Mouse (Mus musculus): ENCODE data around the gene Usp12.

The Usp12 gene

DNA sequence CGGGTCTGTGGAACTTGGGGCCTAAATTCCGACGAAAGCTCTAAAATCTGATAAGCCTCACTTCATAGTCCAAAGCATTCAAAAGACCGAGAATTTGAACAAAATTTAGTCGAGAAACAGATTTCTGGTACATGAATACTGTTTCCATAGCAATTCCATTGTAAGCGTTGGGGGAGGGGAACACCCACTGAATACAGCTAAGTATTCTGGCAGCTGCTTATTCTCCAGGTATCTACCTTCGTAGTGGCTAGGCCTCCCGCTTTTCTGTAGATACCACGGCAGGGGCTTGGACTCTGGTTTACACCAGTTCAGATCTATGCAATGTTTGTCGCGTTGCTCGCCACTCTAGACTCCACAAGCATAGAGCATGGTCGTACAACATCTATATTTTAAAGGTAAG, 922 bp upstream of the Usp12 start:
- in situ Hi-C loops (cut with MboI) = no loop called here

DNA sequence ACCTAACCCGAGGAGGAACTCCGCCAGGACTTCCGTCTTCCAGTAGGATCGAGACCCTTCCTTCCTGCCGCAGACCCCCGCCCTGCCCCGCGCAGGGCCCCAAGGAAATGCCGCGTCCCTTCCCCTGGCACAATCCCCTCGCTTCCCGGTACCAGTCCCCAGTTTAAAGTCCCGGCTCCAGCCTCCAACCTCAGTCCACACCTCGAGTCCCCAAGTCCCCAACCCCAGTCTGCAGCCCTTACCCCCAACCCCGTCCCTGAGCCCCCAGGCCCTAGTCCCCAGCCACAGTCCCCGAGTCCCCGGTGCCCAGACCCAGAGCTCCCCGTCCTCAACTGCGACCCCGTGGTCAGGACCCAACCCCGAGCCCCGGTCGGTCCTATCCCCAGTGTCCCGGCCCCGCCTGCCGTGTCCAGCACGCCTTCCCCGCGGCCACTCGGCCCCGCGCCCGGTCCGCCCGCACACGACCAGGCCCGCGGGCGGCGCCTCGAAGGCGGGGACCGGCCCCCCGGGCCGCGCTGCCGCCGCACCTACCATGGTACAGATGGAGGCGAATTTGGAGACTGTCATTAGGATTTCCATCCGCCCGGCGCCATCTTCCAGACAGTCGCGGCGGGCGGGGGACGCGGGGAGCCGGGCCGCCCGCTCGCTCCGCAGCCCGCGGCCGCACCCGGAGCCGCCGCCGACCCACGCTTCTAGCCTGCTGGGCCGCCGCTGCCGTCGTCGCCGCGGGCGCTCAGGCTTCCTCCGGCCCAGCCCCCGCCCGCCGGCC, 538 bp downstream of the Usp12 start:
- in situ Hi-C loops (cut with MboI) = no loop called here

DNA sequence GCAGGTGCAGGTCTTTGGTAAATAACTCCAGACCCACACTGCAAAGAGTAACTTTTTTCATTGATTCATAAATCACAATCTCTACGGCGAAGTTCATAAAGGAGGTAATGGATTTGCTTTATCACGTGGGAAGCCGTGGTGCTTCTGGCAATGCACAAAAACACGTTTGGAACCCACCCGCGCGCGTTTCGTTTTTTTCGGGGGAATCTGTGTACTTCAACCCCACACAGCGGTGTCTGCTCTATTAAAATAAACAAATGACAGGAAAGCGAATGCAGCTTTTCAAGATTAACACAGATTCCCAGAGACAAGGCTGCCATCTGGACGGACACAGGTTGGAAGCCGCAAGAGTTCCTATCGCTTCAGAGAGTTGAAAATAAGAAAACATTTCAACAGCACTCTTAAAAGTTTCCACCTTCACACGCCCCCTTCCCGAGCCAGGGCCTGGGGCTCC, 1.1 kb downstream of the Usp12 start:
- in situ Hi-C loops (cut with MboI) = no loop called here

DNA sequence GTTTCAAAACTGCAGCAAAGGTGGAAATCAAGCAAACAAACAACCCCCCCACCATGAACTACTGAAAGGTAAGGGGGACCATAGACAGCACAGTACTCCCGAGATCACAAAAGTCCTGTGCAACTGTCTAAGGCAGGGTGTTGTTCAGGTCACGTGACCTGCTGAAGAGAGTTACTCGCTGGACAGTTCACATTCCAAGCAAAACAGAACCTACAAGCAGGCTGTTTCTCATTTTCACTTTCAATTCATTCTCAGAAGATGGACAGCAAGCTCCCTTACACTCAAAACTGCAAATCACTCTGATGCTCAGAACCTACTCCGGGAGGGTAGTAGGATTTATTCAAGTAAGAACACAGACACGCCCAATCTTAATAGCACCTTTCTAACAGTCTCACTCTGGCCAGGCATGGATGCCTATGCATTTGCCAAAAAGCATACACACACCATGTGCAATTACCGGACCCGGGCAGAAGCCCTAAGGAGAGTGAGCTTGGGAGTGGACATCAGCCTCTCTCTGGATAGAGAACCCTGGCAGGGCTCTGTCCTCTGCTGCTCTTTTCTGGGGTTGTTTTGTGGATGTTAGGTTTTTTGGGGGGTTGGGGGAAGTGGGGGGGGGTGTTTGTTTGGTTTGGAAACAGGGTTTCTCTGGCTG, 2.5 kb downstream of the Usp12 start:
- in situ Hi-C loops (cut with MboI) = no loop called here

DNA sequence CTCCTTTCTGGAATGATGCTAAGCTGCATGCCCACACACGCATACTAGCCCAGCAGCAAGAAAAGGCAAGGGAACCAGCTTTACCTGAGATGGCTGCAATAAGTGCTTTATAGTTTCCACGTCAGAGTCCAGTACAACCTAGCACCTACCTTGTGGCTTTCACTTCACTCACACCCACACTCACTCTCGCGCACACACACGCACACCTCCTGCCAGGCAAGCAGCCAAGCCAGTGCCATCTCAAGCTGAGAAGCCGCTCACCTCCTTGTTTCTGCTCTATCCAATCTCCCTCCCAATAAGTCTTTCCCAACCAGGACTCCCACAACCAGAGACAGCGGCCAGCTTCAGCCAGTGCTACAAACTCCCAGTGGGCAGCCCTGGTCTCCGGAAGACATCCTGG, 3.9 kb downstream of the Usp12 start:
- in situ Hi-C loops (cut with MboI) = no loop called here

DNA sequence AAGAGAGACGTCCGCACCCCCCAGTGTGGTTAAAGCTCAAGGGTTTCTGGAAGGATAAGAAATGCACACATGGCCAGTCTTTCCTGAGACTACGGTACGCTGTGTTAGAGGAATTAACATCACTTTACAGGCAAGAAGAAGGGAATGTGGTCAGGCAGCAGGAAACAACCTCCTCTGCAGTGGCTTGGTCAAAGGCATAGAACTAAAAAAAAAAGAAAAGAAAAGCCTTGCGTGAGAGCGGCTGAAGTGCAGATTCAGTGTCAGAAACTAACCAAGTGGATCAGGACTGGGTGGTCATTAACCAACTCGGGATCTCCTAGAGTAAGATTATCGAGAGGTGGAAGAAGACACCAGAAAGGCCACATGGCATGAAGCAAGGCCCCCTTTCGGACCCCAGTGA, 5.4 kb downstream of the Usp12 start:
- in situ Hi-C loops (cut with MboI) = no loop called here

DNA sequence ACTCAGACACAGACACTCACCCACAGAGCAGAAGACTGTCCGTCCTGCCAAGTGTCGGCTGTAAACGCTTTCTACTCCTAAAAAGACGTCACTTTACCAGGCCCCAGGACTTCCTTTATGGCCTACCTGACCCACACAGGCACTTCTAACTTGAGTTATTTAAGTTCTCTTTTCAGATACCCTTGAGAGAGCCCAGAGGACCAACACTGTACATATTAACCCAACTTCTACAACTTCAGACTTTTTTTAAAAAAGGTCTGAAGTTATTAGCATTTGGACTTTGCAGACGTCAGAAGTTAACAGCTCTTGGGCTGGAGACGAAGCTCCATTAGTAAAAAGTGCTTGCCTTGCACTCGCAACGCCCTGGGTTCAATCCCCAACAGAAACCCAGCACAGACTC, 8.7 kb downstream of the Usp12 start:
- in situ Hi-C loops (cut with MboI) = no loop called here

DNA sequence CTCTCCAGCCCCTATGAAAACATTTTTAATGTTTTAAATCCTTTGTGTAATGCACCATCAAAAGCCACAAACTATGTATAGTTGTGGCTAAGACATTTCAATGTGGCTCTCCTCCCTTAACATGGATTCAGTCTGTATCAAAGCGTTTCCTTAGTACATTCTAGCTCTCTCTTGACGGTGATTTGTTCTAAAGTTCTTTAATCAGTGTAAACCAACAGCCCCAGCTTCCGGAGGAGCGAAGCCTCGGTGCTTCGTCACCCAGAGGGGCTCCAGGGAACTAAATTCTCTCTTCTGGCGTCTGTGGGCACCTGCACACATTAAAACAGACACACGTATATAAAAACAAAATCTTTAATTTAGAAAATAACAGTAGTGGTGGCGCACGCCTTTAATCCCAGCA, 10.9 kb downstream of the Usp12 start:
- in situ Hi-C loops (cut with MboI) = no loop called here

DNA sequence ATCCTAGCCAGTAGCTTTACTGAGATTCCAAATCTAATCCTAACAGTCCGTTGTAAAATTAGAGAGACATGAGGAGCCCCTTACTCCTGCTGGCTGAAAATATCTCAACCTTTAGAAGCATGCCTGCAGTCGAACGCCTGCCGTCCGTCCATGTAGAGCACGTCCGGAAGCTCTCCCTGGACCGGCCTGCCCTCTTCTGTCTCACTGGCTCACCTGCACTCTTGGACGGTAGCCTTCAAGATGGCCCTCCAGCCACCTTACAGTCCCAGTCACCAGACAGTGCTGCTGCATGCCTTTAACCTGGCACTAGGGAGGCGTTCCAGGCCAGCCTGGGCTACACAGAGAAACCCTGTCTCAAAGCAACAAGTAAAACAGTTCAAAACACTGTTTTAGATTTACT, 11.5 kb downstream of the Usp12 start:
- in situ Hi-C loops (cut with MboI) = no loop called here

DNA sequence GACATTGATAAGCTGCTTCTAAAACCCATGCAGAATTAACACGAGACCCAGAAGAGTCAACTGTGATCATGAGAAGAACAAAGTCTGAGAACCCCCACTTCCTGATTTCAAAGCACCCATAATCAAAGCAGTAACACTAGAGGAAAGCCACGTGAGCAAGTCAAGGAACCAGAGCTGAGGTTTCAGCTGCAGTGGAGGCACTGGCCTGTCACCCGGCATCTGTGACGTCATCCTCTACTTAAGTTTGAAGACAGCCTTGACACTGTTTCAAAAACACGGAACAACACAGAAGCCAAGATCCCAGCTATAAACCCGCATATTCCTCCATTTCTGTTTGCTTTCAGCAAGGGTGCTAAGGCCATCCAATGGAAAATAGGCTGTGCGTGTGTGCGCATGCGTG, 13.1 kb downstream of the Usp12 start:
- in situ Hi-C loops (cut with MboI) = no loop called here

DNA sequence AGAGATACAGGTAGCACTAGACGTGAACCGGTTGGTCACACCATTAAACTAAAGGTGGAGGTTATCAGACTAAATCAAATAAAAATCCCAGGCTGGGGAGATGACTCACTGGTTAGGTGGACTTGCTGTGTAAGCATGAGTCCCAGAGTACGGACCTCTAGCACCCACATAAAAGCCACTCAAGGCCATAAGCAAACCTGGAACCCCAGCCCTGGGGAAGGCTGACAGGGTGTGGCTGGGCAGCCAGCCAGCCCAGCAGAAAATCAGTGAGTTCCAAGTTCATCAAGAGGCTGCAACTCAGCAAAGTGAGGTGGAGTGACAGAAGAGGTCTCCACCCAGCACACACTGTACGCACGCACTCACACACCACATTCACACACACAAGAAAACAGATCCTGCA, 14.9 kb downstream of the Usp12 start:
- in situ Hi-C loops (cut with MboI) = no loop called here

DNA sequence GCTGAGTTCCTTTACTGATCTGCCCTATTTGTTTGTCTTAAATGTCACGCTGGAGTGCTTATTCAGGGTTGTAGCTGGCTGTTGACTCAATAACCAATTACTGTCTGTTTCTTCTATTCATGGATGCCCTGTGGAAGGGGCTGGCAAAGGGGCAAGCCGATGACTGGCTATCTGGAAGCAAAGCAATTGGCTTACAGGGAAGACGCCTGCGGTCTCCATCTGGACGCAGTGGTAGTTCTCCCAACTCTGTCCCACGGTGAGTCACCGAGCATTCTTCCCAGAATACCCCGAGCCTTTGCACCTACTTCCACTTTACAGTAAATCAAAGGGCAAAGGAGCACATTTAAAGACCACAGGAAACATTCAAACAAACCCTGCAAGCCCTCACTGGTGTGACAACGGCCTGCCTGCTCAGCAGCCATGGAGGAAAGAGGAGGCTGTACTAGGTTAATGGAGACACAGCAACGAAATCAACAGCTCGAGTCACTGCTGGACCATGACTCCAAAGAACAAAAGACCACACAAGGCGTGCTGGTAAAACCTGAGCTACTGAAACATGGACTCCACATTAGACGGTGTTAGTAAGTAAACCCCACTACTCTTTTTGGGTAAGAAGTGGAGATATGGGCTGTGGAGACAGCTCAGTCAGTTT, 17.7 kb downstream of the Usp12 start:
- in situ Hi-C loops (cut with MboI) = no loop called here

DNA sequence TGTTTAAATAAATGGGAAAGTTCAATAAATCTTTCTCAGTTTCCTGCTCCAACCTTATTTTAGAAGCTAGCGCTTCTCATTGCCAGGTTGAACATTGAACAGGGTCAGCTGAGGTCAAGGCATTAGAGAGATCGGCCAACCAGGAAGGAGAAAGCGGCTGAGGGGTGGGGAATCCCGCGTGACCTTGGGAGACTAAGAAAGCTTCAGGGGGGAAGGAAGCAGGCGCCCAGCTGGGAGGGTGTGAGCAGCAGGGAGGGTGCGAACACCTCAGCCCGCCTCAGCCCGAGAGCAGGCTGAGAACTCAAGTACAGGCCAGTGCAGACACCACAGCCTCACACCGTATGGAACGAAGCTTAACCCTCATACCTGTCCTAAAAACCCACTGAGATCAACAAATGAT, 22.8 kb downstream of the Usp12 start:
- in situ Hi-C loops (cut with MboI) = no loop called here

DNA sequence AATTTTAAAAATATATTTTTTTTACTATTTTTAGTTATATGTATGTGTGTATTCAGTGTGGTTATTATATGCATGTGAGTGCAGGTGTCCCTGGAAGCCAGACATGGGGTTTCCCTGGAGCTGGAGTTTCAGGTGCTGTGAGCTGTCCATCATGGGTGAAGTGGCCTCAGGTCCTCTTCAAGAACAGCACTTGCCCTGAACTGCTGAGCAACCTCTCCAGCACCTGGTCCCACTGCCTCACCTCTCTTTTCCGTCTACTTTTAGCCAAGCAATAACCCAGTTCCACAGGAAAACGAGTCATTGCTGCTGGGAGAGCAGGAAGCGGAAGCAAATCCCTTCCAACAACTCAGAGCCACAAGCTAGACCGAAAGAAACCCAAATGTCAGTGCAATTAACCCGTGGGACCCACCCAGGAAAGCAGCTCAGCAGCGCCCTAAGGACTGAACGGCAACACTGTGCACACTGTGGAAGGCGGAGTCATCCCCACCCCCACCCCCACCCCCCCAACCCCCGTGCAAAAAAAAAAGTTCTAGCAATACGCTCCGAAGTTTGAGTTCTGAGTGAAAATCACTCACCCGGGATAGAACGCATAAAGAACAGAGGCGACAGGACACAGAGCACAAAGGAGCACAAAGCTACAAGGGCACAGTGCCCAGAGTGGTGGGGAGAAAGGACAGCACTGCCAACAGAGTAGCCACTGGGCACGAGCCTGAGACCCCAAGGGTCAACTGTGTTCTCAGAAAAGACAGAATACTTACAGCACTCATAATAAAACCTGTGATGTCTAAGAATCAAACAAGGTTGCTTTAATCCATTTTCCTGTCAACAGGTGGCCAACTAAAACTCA, 24.6 kb downstream of the Usp12 start:
- in situ Hi-C loops (cut with MboI) = no loop called here

DNA sequence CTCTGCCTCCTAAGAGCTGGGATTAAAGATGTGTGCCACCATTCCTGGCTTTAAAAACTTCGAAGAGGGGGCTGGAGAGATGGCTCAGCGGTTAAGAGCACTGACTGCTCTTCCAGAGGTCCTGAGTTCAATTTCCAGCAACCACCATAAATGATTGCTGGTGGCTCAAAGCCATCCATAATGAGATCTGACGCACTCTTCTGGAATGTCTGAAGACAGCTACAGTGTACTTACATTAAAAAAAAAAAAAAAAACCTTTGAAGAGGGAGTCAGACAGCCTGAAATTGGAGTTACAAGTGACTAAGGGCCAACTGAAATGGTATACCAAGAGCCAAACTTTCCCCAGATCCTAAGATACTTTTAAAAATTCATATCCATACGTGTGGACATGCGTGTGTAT, 29.0 kb downstream of the Usp12 start:
- in situ Hi-C loops (cut with MboI) = no loop called here

DNA sequence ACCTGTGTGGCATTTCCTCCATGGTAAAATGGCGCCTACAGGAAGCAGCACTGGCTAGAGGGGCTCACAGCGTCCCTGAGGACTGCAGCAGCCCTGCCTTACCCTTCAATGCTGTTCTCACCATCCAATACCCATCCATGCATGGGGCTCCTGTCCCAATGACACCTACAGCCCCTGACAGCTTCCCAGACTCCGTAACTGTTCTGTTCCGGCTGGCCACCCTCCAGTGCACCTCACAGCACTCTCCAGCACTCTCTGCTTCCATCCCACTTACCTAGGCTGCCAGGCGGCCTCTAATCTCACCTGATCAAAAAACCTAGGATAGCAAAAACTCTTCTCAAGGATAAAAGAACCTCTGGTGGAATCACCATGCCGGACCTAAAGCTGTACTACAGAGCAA, 35.6 kb downstream of the Usp12 start:
- in situ Hi-C loops (cut with MboI) = no loop called here

DNA sequence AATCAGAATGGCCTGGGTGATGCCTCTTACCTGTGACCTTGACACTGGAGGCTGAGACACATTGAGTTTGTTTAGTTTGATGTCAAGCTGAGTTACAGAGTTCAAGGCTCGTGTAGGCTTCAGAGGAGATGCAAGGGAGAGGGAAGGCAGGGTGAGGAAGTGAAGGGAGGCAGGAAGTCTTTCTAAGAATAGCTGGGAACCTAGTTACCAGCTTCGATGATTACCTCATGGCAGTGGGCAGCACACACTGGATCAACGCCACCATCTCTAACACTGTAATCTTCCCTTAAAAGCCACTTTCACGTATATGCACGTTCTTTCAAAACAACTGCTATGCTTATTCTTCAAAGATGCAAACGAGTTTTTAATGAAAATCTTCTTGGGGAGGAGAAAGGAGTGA, 36.9 kb downstream of the Usp12 start:
- in situ Hi-C loops (cut with MboI) = no loop called here

DNA sequence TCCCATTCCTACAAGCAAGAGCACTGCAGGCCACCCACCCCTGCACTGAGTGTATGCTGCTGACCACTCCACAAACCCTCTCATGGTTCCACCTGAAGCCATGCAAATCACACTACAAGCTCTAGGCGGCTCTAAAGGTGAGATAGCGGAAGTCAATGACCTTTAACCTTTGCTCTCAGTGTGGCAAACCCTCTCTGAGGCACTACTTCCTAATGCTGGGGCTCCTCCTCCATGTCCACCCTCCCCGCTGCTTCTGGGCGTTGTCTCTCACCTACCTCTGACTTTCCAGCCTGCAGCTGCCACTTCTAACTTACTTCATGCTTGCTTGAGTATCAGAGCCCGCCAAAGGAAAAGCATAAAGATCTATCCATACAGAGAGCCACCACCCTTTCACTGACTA, 37.5 kb downstream of the Usp12 start:
- in situ Hi-C loops (cut with MboI) = no loop called here

DNA sequence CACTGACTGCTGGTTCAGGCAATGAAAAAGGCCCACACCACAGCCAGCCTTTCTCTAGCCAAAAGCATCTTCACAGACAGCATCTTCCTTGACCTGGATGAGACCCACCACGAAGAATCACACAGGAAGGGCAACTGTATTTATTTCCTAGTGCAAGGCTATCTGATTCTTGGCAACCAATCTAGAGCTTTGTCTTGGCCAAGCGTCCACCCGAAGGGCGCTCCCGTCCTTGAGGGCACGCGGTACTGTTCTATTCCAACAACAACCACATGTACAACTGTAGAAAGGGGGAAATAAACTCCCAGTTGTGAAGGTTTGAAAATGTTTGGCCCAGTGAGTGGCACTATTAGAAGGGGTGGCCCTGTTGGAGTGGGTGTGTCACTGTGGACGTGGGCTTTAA, 41.6 kb downstream of the Usp12 start:
- in situ Hi-C loops (cut with MboI) = no loop called here

DNA sequence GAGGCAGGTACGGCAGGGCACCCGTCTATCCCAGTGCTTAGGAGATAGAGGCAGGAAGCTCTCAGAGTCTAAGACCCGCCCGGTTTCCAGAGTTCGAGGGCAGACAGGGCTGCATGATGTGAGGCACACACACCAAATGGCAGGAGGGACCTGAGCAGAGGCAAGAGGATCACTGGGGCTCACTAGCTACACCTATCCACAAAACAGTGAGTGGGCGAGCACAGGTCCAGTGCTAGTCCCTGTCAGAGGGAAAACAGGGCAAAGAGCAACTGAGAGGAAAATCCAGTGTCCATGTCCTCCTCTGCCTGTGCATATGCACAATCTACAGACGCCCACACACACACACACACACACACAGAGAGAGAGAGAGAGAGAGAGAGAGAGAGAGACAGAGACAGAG, 43.8 kb downstream of the Usp12 start:
- in situ Hi-C loops (cut with MboI) = no loop called here

DNA sequence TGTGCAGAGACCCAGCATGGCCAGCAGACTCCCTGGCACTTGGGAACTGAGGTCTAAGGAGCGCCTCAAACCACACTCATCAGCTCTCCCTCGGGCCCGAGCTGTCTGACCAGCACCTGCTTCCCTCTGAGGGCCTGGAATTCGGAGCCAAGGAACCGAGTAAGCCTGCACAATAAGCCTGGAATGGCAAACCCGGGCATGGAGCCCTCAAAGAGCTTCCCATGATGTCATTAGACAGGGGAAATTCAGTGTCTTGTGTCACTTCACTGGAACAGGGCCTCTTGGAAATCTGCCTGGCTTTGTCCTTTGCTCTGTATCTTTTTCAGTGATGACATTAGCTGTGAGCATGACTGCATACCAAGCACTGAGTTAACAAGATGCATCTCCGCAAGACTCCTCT, 44.5 kb downstream of the Usp12 start:
- in situ Hi-C loops (cut with MboI) = no loop called here

DNA sequence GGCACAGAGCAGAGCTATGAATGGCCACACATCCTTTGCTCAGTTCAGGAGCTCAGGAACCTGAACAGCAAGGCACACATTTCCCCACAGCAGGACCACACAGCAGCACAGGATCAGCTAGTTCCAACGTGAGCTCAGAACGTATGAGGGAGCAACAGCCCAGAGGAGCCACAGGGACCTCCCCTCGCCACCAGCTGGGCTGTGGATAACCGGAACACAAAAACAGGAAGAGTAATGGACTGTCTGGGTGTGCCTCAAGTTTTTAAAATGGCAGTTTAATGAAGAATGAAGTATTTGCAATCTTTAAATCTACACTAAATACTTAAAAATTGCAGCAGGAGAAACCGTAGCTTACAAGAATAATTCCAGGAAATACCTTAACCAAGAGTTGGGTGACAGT, 44.9 kb downstream of the Usp12 start:
- in situ Hi-C loops (cut with MboI) = no loop called here
